Mouse (Mus musculus) thymus, adult 2 months (tissue): ENCODE data around the gene Son. TPM values are rescaled to one million over a fixed set of nuclear protein-coding genes. Genes with fewer than 3 reads are reported as not detected.
"Not testable (repeated sequence)": the region's sequence is repeated elsewhere in the genome, so short reads cannot be mapped to it uniquely, and the experiment has no call there.

Source experiments
- DNase-seq: peaks from one replicate; pipeline ENCODE4 v3.0.0; 2021
- H3K27ac ChIP-seq: fragments of 200-500 bp; 2 replicates; pipeline ENCODE4 v1.5.1; 2012; ENCODE audit warnings: low read length, control low read depth; ENCODE audit not compliant: control insufficient read depth, insufficient read depth
- H3K27me3 ChIP-seq: fragments of 200-500 bp; 2 replicates; pipeline ENCODE4 v1.6.1; 2012; ENCODE audit warnings: mild to moderate bottlenecking, low read length, moderate library complexity, mixed read lengths; ENCODE audit not compliant: control insufficient read depth, insufficient read depth
- H3K36me3 ChIP-seq: fragments of 200-500 bp; 2 replicates; pipeline ENCODE4 v1.6.1; 2012; ENCODE audit warnings: mild to moderate bottlenecking, low read length, moderate library complexity; ENCODE audit not compliant: control insufficient read depth, insufficient read depth
- H3K4me1 ChIP-seq: fragments of 200-500 bp; replicated peaks from 2 replicates; pipeline ENCODE4 v1.6.1; 2012; ENCODE audit warnings: low read length; ENCODE audit not compliant: control insufficient read depth, insufficient read depth
- H3K4me3 ChIP-seq: fragments of 200-500 bp; 2 replicates; pipeline ENCODE4 v1.5.1; 2012; ENCODE audit warnings: mild to moderate bottlenecking, low read length, control low read depth, moderate library complexity; ENCODE audit not compliant: control insufficient read depth, insufficient read depth
- CTCF ChIP-seq: fragments of 200-500 bp; IDR thresholded peaks from 2 replicates; pipeline ENCODE4 v1.5.1; 2012; ENCODE audit warnings: mild to moderate bottlenecking, control low read depth, low read length, moderate library complexity, borderline replicate concordance; ENCODE audit not compliant: control insufficient read depth, poor library complexity, insufficient read depth; ENCODE audit errors: extremely low read depth
- POLR2A ChIP-seq: fragments of 200-500 bp; IDR thresholded peaks from 2 replicates; pipeline ENCODE4 v1.6.1; 2012; ENCODE audit warnings: mild to moderate bottlenecking, low read length, control low read depth, moderate library complexity; ENCODE audit not compliant: control insufficient read depth, poor library complexity, insufficient read depth; ENCODE audit errors: extremely low read depth
- WGBS: fragments of 180-500 bp; shearing (Covaris S2); methylation state at CpG from one replicate; pipeline ENCODE4 v1.1.7; 2018; 5-methylcytosine and 5-hydroxymethylcytosine counted together
- polyA plus RNA-seq: library from polyadenylated mRNA; depleted of rRNA; stranded (reverse); fragments of >200 nt; gene quantifications from 2 replicates; pipeline ENCODE4 v1.2.3, GENCODE M21; 2012

Son gene
- polyA plus RNA-seq, 1 experiment, result 258 TPM

- TF ChIP-seq CTCF, result no peak
- no peak for TF ChIP-seq POLR2A
- Histone ChIP-seq H3K36me3 (peaks cover 54% of the 10 kb centered on the region), H3K27me3 (no peaks in the 10 kb centered on the region), H3K4me3 (no peak overlapping the region), H3K4me1 (no peaks in the 10 kb centered on the region), H3K27ac (no peak overlapping the region)
- WGBS, result 97% methylated on average over 5 of the region's 5 CpGs
- no peak for DNase-seq
Measured at GRCm38 (mm10) chr16:91632439-91632838, 14.9 kb upstream of the Son start.

GRCm38 (mm10) chr16:91632940-91633339 lies 14.4 kb upstream of the Son start:
- H3K36me3 ChIP-seq, result peaks cover 57% of the 10 kb centered on the region

GRCm38 (mm10) chr16:91633641-91634040 lies 13.7 kb upstream of the Son start:
- Histone ChIP-seq H3K27ac (no peak overlapping the region), H3K4me3 (no peak overlapping the region), H3K4me1 (no peaks in the 10 kb centered on the region), H3K27me3 (no peaks in the 10 kb centered on the region), H3K36me3 (peaks cover 59% of the 10 kb centered on the region)
- no peak for TF ChIP-seq POLR2A
- TF ChIP-seq CTCF, result no peak
- DNase-seq, result no peak
- 95% methylated on average over 12 of the region's 12 CpGs for WGBS

More at GRCm38 (mm10) chr16:91632940-91633339, 14.4 kb upstream of the Son start:
- DNase-seq, result no peak
- no peak for TF ChIP-seq CTCF
- no peak for TF ChIP-seq POLR2A
- WGBS, result 96% methylated on average over 7 of the region's 7 CpGs
- Histone ChIP-seq H3K4me3 (no peak overlapping the region), H3K27me3 (no peaks in the 10 kb centered on the region), H3K27ac (no peak overlapping the region), H3K4me1 (no peaks in the 10 kb centered on the region)

DNA sequence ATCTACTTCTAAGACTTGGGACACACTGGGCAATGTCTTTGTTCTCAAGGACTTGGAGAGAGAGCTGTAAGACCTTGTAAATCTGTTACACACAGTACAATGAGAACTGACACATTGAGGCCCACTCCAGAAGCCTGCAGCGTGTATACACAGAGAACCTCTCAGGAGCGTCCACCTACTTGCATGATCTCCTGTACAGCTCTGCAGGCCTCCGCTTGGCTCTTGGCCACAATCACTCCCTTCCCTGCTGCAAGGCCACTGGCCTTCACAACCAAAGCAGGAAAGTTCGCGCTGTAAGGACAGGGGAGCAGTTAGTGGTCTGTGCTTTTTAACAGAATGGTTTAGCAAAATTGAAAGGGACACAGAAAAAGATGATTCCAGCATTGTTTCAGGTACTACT lies 8.1 kb upstream of the Son start:
- 98% methylated on average over 5 of the region's 5 CpGs for WGBS
- H3K27me3 ChIP-seq, result no peaks in the 10 kb centered on the region
- no peak for DNase-seq
- no peak overlapping the region for H3K27ac ChIP-seq
- no peaks in the 10 kb centered on the region for H3K4me1 ChIP-seq
- H3K36me3 ChIP-seq, result peaks cover 49% of the 10 kb centered on the region
- TF ChIP-seq CTCF (no peak), POLR2A (no peak)
- H3K4me3 ChIP-seq, result no peak overlapping the region

GRCm38 (mm10) chr16:91639636-91640035 lies 7.7 kb upstream of the Son start:
- H3K27me3 ChIP-seq, result no peaks in the 10 kb centered on the region
- no peak for DNase-seq
- WGBS, result over 99% methylated on average over 2 of the region's 2 CpGs
- H3K27ac ChIP-seq, result no peak overlapping the region
- TF ChIP-seq POLR2A (no peak), CTCF (no peak)
- no peaks in the 10 kb centered on the region for H3K4me1 ChIP-seq
- H3K4me3 ChIP-seq, result no peak overlapping the region
- peaks cover 49% of the 10 kb centered on the region for H3K36me3 ChIP-seq

- 96% methylated on average over 8 of the region's 8 CpGs for WGBS
- no peak overlapping the region for H3K27ac ChIP-seq
- H3K4me1 ChIP-seq, result no peaks in the 10 kb centered on the region
- peaks cover 49% of the 10 kb centered on the region for H3K36me3 ChIP-seq
- no peaks in the 10 kb centered on the region for H3K27me3 ChIP-seq
- no peak overlapping the region for H3K4me3 ChIP-seq
- no peak for DNase-seq
- no peak for TF ChIP-seq CTCF
- TF ChIP-seq POLR2A, result no peak
Measured at GRCm38 (mm10) chr16:91640171-91640570, 7.1 kb upstream of the Son start.

DNA sequence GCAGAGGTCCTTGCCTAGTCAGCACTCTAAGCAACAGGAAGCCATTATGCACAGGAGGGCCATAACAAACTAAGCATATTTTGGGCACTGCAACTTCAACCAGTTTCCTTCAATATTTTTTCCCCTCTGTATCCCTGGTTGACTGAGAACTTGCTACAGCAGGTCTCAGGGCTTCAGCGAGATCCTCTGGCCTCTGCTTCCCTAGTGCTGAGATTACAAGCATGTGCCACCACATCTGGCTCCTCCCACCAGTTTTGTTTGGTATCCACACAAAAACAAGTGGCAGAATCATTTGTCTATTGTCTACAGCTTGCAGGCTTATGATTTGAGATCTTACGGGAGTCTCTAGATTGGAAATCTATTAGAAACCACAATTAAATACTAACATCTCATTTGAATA lies 2.4 kb upstream of the Son start:
- WGBS, result 89% methylated on average over 2 of the region's 2 CpGs
- H3K4me3 ChIP-seq, result no peak overlapping the region
- no peak for DNase-seq
- TF ChIP-seq POLR2A (no peak), CTCF (no peak)
- no peaks in the 10 kb centered on the region for H3K27me3 ChIP-seq
- H3K27ac ChIP-seq, result no peak overlapping the region
- peaks cover 17% of the 10 kb centered on the region for H3K36me3 ChIP-seq
- H3K4me1 ChIP-seq, result peaks cover 2% of the 10 kb centered on the region; the same call in 1 of the 2 replicates

DNA sequence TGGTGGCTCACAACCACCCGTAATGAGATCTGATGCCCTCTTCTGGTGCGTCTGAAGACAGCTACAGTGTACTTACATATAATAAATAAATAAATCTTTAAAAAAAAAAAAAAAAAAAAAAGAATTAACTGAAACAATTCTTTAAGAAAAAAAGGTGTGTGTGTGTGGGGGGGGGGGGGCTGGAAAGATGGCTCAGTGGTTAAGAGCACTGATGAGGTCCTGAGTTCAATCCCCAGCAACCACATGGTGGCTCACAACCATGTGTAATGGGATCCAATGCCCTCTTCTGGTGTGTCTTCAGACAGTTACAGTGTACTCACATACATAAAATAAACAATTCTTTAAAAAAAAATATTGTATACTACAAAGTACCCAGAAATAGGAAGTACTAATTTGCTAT lies 1.9 kb upstream of the Son start:
- H3K4me3 ChIP-seq, result not testable (repeated sequence)
- WGBS, result 75% methylated on average over 1 of the region's 2 CpGs
- peaks cover 12% of the 10 kb centered on the region for H3K36me3 ChIP-seq

More for the DNA sequence above, 1.9 kb upstream of the Son start:
- not testable (repeated sequence) for H3K4me1 ChIP-seq, H3K27ac ChIP-seq, H3K27me3 ChIP-seq, DNase-seq
